Mouse (Mus musculus): ENCODE measurements around the gene Etl4. TPM values are rescaled to one million over a fixed set of nuclear protein-coding genes. Genes with fewer than 3 reads are reported as not detected.

Gene Etl4
- polyA plus RNA-seq, 1 experiment: 7.4 TPM

GRCm38 (mm10) chr2:20542286-20542685 is 632.7 kb downstream of the Etl4 start:
- Histone ChIP-seq H3K36me3 (ENCODE audit: control insufficient read depth, insufficient read depth) (no peaks in the 10 kb centered on the region), H3K4me3 (no peak overlapping the region), H3K79me2 (ENCODE audit: control insufficient read depth, insufficient read depth) (no peaks in the 10 kb centered on the region), H3ac (ENCODE audit: control insufficient read depth, insufficient read length) (no peak overlapping the region), H3K27me3 (ENCODE audit: control insufficient read depth, insufficient read depth, insufficient read length) (no peaks in the 10 kb centered on the region), H3K4me2 (ENCODE audit: low read depth) (no peak overlapping the region)
- no peak for TF ChIP-seq MYOD1 (IDR thresholded peaks at IDR 0.05; ENCODE audit: control insufficient read depth in 1 of 3, insufficient read length in 2 of 3, low read depth in 2 of 3)
- no peak for TF ChIP-seq TCF12 (IDR thresholded peaks at IDR 0.05; ENCODE audit: insufficient read depth, poor library complexity, severe bottlenecking)
- no peak for TF ChIP-seq MAX (IDR thresholded peaks at IDR 0.05; ENCODE audit: low read depth)
- TF ChIP-seq USF1 (IDR thresholded peaks at IDR 0.05; ENCODE audit: low read depth): no peak
- TF ChIP-seq CEBPB (IDR thresholded peaks at IDR 0.05; ENCODE audit: insufficient read depth, poor library complexity, severe bottlenecking): no peak
- no peak for TF ChIP-seq POLR2A (IDR thresholded peaks at IDR 0.05; ENCODE audit: insufficient read length, low read depth)
- no peak for TF ChIP-seq E2F4 (IDR thresholded peaks at IDR 0.05; ENCODE audit: insufficient read depth)
- no peak for TF ChIP-seq POLR2AphosphoS2 (IDR thresholded peaks at IDR 0.05; ENCODE audit: insufficient read length, low read depth)
- TF ChIP-seq SRF (IDR thresholded peaks at IDR 0.05; ENCODE audit: control insufficient read depth, insufficient read length, low read depth): no peak
- no peak for TF ChIP-seq REST (IDR thresholded peaks at IDR 0.05; ENCODE audit: insufficient read depth, insufficient read length)
- no peak for TF ChIP-seq MYOG (IDR thresholded peaks at IDR 0.05; ENCODE audit: control insufficient read depth in 1 of 3, insufficient read depth in 1 of 3, insufficient read length in 2 of 3, low read depth in 2 of 3)
- no peak for TF ChIP-seq TCF3 (IDR thresholded peaks at IDR 0.05; ENCODE audit: insufficient read length, low read depth)

- Histone ChIP-seq H3K36me3 (ENCODE audit: control insufficient read depth, insufficient read depth) (no peaks in the 10 kb centered on the region), H3K4me2 (ENCODE audit: low read depth) (no peak overlapping the region), H3K27me3 (ENCODE audit: control insufficient read depth, insufficient read depth, insufficient read length) (no peaks in the 10 kb centered on the region), H3K79me2 (ENCODE audit: control insufficient read depth, insufficient read depth) (no peaks in the 10 kb centered on the region), H3K4me3 (no peak overlapping the region), H3ac (ENCODE audit: control insufficient read depth, insufficient read length) (no peak overlapping the region)
- TF ChIP-seq SRF (IDR thresholded peaks at IDR 0.05; ENCODE audit: control insufficient read depth, insufficient read length, low read depth) (no peak), REST (IDR thresholded peaks at IDR 0.05; ENCODE audit: insufficient read depth, insufficient read length) (no peak), POLR2AphosphoS2 (IDR thresholded peaks at IDR 0.05; ENCODE audit: insufficient read length, low read depth) (no peak), E2F4 (IDR thresholded peaks at IDR 0.05; ENCODE audit: insufficient read depth) (no peak), MYOG (IDR thresholded peaks at IDR 0.05; ENCODE audit: control insufficient read depth in 1 of 3, insufficient read depth in 1 of 3, insufficient read length in 2 of 3, low read depth in 2 of 3) (no peak), TCF3 (IDR thresholded peaks at IDR 0.05; ENCODE audit: insufficient read length, low read depth) (no peak), MAX (IDR thresholded peaks at IDR 0.05; ENCODE audit: low read depth) (no peak), POLR2A (IDR thresholded peaks at IDR 0.05; ENCODE audit: insufficient read length, low read depth) (no peak), MYOD1 (IDR thresholded peaks at IDR 0.05; ENCODE audit: control insufficient read depth in 1 of 3, insufficient read length in 2 of 3, low read depth in 2 of 3) (no peak), CEBPB (IDR thresholded peaks at IDR 0.05; ENCODE audit: insufficient read depth, poor library complexity, severe bottlenecking) (no peak), TCF12 (IDR thresholded peaks at IDR 0.05; ENCODE audit: insufficient read depth, poor library complexity, severe bottlenecking) (no peak), USF1 (IDR thresholded peaks at IDR 0.05; ENCODE audit: low read depth) (no peak)
These were observed 636.0 kb downstream of the Etl4 start for GRCm38 (mm10) chr2:20545624-20546023.

DNA sequence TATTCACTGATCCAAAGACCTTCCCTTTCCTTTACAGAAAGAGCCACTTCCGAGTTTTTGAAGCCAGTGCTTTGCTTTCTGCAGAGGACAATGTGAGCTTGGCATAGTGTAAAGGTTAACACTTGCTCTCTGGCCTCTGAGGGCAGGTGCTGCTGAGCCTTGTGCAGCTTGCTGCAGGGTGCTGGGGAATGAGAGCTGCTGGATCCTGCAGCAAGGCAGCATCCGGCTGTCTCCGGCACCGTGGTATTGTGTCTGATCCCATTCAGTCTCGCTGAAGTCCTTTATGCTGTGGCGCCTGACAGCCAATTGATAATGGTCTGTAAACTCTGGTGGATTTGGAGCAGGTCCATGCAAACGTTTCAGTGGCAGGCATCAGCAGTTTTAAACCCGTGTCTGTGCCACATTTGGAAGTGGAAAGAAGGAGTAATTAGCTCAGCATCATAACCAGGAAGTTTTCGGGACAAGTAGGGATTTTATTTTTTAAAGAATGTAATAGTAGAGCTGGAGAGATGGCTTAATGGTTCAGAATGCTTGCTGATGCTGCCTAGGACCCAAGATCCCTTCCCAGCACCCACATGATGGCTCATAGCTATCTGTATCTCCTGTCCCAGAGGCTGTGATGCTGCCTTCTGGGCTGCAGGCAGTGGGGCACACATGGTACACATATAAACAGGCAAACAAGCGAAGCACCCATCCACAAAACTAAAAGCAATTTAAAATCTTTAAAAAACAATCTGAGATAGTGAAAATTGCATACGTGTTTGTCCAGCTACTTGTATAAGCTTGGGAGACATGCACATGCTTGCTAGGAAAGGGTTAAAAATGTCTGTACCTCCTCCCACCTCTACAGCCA is 637.1 kb downstream of the Etl4 start:
- no peak overlapping the region for H3K4me2 ChIP-seq (ENCODE audit: low read depth)
- no peak overlapping the region for H3K4me3 ChIP-seq
- H3K36me3 ChIP-seq (ENCODE audit: control insufficient read depth, insufficient read depth): no peaks in the 10 kb centered on the region
- H3K79me2 ChIP-seq (ENCODE audit: control insufficient read depth, insufficient read depth): no peaks in the 10 kb centered on the region
- H3K27me3 ChIP-seq (ENCODE audit: control insufficient read depth, insufficient read depth, insufficient read length): no peaks in the 10 kb centered on the region
- TF ChIP-seq TCF3 (IDR thresholded peaks at IDR 0.05; ENCODE audit: insufficient read length, low read depth) (no peak), MAX (IDR thresholded peaks at IDR 0.05; ENCODE audit: low read depth) (no peak), SRF (IDR thresholded peaks at IDR 0.05; ENCODE audit: control insufficient read depth, insufficient read length, low read depth) (no peak), E2F4 (IDR thresholded peaks at IDR 0.05; ENCODE audit: insufficient read depth) (no peak), MYOD1 (IDR thresholded peaks at IDR 0.05; ENCODE audit: control insufficient read depth in 1 of 3, insufficient read length in 2 of 3, low read depth in 2 of 3) (no peak), USF1 (IDR thresholded peaks at IDR 0.05; ENCODE audit: low read depth) (no peak), MYOG (IDR thresholded peaks at IDR 0.05; ENCODE audit: control insufficient read depth in 1 of 3, insufficient read depth in 1 of 3, insufficient read length in 2 of 3, low read depth in 2 of 3) (no peak), CEBPB (IDR thresholded peaks at IDR 0.05; ENCODE audit: insufficient read depth, poor library complexity, severe bottlenecking) (no peak), POLR2A (IDR thresholded peaks at IDR 0.05; ENCODE audit: insufficient read length, low read depth) (no peak), REST (IDR thresholded peaks at IDR 0.05; ENCODE audit: insufficient read depth, insufficient read length) (no peak), POLR2AphosphoS2 (IDR thresholded peaks at IDR 0.05; ENCODE audit: insufficient read length, low read depth) (no peak), TCF12 (IDR thresholded peaks at IDR 0.05; ENCODE audit: insufficient read depth, poor library complexity, severe bottlenecking) (no peak)
- no peak overlapping the region for H3ac ChIP-seq (ENCODE audit: control insufficient read depth, insufficient read length)

- no peak overlapping the region for H3K4me3 ChIP-seq
- H3K79me2 ChIP-seq (ENCODE audit: control insufficient read depth, insufficient read depth): no peaks in the 10 kb centered on the region
- no peaks in the 10 kb centered on the region for H3K36me3 ChIP-seq (ENCODE audit: control insufficient read depth, insufficient read depth)
- H3K27me3 ChIP-seq (ENCODE audit: control insufficient read depth, insufficient read depth, insufficient read length): no peaks in the 10 kb centered on the region
- H3K4me2 ChIP-seq (ENCODE audit: low read depth): no peak overlapping the region
- TF ChIP-seq MAX (IDR thresholded peaks at IDR 0.05; ENCODE audit: low read depth) (no peak), TCF3 (IDR thresholded peaks at IDR 0.05; ENCODE audit: insufficient read length, low read depth) (no peak), E2F4 (IDR thresholded peaks at IDR 0.05; ENCODE audit: insufficient read depth) (no peak), REST (IDR thresholded peaks at IDR 0.05; ENCODE audit: insufficient read depth, insufficient read length) (no peak), TCF12 (IDR thresholded peaks at IDR 0.05; ENCODE audit: insufficient read depth, poor library complexity, severe bottlenecking) (no peak), USF1 (IDR thresholded peaks at IDR 0.05; ENCODE audit: low read depth) (no peak), SRF (IDR thresholded peaks at IDR 0.05; ENCODE audit: control insufficient read depth, insufficient read length, low read depth) (no peak), POLR2AphosphoS2 (IDR thresholded peaks at IDR 0.05; ENCODE audit: insufficient read length, low read depth) (no peak), MYOG (IDR thresholded peaks at IDR 0.05; ENCODE audit: control insufficient read depth in 1 of 3, insufficient read depth in 1 of 3, insufficient read length in 2 of 3, low read depth in 2 of 3) (no peak), CEBPB (IDR thresholded peaks at IDR 0.05; ENCODE audit: insufficient read depth, poor library complexity, severe bottlenecking) (no peak), POLR2A (IDR thresholded peaks at IDR 0.05; ENCODE audit: insufficient read length, low read depth) (no peak)
- no peak overlapping the region for H3ac ChIP-seq (ENCODE audit: control insufficient read depth, insufficient read length)
These were observed 637.7 kb downstream of the Etl4 start for GRCm38 (mm10) chr2:20547349-20547677.

All from myocyte (in vitro differentiated cells).